ENCODE assay signal across 13 mouse cellular contexts in the genomic region with DNA sequence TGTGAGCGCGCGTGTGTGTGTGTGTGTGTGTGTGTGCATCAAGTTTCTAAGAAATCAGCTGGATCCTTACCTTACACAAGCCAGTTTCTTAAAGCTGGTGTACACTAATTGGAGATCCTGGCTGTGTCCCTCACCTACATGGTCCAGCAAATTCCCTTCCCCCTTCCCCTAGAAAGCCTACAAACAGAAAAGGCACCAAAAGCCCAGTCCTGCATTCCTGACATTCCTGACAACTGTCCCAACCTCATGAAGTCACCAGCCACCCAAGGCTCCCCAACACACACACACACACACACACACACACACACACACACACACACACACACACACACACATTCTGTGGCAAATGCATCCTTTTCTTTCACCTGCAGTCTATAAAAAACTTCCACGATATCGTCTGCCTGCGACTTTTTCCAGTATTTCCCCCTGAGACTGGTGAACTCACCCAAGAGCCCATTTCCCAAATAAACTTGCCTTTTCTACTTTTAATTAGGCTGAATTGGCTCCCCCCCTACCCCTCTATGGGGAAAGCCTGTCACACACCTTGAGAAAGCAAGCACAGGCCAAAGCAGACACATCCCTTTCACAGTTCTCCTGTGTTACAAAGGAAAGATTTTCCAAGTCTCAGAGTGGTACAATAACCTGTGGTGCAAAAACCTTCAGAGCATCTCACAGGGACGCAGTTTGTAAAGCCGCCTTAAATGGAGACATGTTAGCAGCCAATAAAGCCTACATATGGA.
A peak's percentile ranks its signal among the peaks of the same experiment; 100 is the strongest.
DNase-seq lines count a peak whose midpoint lies in the region; ATAC-seq and TF ChIP-seq lines count a peak whose summit lies in the region.
"Had no signal": no experiment of that assay in that cellular context is flagged by ENCODE, and none has a peak within 500 bp of the region (broad histone marks: within the 10 kb centered on the region; RNA-seq: fewer than 3 reads in every experiment).

No protein-coding gene starts in this region.

- H3K27me3 ChIP-seq in heart, embryonic 13.5 days (replicated peaks), result no peaks in the 10 kb centered on the region
- H3K27me3 ChIP-seq in ES-Bruce4 (ENCODE audit: control insufficient read depth, insufficient read depth, low read length, poor library complexity, severe bottlenecking), result no peaks in the 10 kb centered on the region
- H3K27me3 ChIP-seq: forebrain, embryonic 13.5 days had no signal

- H3K4me1 ChIP-seq in heart, embryonic 13.5 days, result peaks cover 16% of the 10 kb centered on the region
- H3K4me1 ChIP-seq in ES-Bruce4 (ENCODE audit: control insufficient read depth, insufficient read depth, low read length), result peaks cover 6% of the 10 kb centered on the region
- H3K4me1 ChIP-seq: forebrain, embryonic 13.5 days had no signal

- no peak overlapping the region for H3K4me2 ChIP-seq in heart, embryonic 13.5 days
- H3K4me2 ChIP-seq: forebrain, embryonic 13.5 days had no signal

- WGBS in heart, embryonic 13.5 days, result 70% methylated on average over 8 of the region's 8 CpGs

- H3K9ac ChIP-seq in heart, embryonic 13.5 days, result no peak overlapping the region
- H3K9ac ChIP-seq in ES-Bruce4 (ENCODE audit: low read depth, poor library complexity, severe bottlenecking), result peak overlapping the region; percentile 30; the same call in 1 of the 2 replicates
- H3K9ac ChIP-seq: forebrain, embryonic 13.5 days had no signal

- 0 out of 2 replicates have a peak, but pooled peaks cover 3% of the 10 kb centered on the region for H3K9me3 ChIP-seq in heart, embryonic 13.5 days
- peaks cover 14% of the 10 kb centered on the region for H3K9me3 ChIP-seq in ES-Bruce4 (replicated peaks; ENCODE audit: control insufficient read depth, insufficient read depth, low read length, poor library complexity, severe bottlenecking)
- H3K9me3 ChIP-seq: forebrain, embryonic 13.5 days had no signal

- no peak for TF ChIP-seq CTCF in ES-Bruce4 (IDR thresholded peaks at IDR 0.05; ENCODE audit: low read depth, low read length)

- peak overlapping the region; percentile 50; the same call in 1 of the 2 replicates for H3K27ac ChIP-seq in heart, embryonic 13.5 days (replicated peaks)
- peak overlapping the region; percentile 78 for H3K27ac ChIP-seq in ES-Bruce4 (ENCODE audit: insufficient read depth, low read length)
- H3K27ac ChIP-seq: forebrain, embryonic 13.5 days had no signal

- no peak for TF ChIP-seq POLR2A in ES-Bruce4 (IDR thresholded peaks at IDR 0.05; ENCODE audit: insufficient read depth, low read length)

- ATAC-seq in heart, embryonic 13.5 days (ENCODE audit: extremely low read depth, insufficient number of reproducible peaks, low FRiP score, low TSS enrichment), result no peak
- ATAC-seq in erythroid progenitor cell, adult 5-6 weeks (replicated peaks; ENCODE audit: low FRiP score, poor library complexity, severe bottlenecking), result no peak
- no peak for ATAC-seq in CD4-positive, CD25-positive, alpha-beta regulatory T cell, adult 4 months
- ATAC-seq: activated CD4-positive, CD25-positive, alpha-beta regulatory T cell, adult 4 months; forebrain, embryonic 13.5 days had no signal

- DNase-seq in heart, adult 8-10 months (ENCODE audit: low spot score), result no peak
- peak; percentile 43 for DNase-seq in embryo, embryonic 11 days
- DNase-seq in kidney, postnatal 14 days, result peak; percentile 55
- DNase-seq in right cerebral cortex, postnatal 4 days, result no peak
- DNase-seq: liver; thymus, postnatal 4 days had no signal

- TF ChIP-seq EP300 in ES-Bruce4 (IDR thresholded peaks at IDR 0.05; ENCODE audit: insufficient read depth, low read depth, low read length), result peak; percentile 67; the same call in 1 of the 2 replicates

- no peak overlapping the region for H3K4me3 ChIP-seq in heart, embryonic 13.5 days
- H3K4me3 ChIP-seq in ES-Bruce4 (ENCODE audit: low read depth, low read length), result no peak overlapping the region
- H3K4me3 ChIP-seq: forebrain, embryonic 13.5 days; myocyte had no signal

- H3K36me3 ChIP-seq in heart, embryonic 13.5 days, result no peaks in the 10 kb centered on the region
- H3K36me3 ChIP-seq in ES-Bruce4 (ENCODE audit: control insufficient read depth, insufficient read depth, low read length, poor library complexity, severe bottlenecking), result no peaks in the 10 kb centered on the region

Comparison
In these comparisons a context has a peak if more than half of its experiments do, and no peak if none do; other contexts are left out.
1. DNase-seq: peak in embryo, embryonic 11 days (single experiment) and kidney, postnatal 14 days (single experiment); none in heart, adult 8-10 months (single experiment) and right cerebral cortex, postnatal 4 days (single experiment).